Mouse (Mus musculus): ENCODE results near the gene En2.

En2 gene

DNA sequence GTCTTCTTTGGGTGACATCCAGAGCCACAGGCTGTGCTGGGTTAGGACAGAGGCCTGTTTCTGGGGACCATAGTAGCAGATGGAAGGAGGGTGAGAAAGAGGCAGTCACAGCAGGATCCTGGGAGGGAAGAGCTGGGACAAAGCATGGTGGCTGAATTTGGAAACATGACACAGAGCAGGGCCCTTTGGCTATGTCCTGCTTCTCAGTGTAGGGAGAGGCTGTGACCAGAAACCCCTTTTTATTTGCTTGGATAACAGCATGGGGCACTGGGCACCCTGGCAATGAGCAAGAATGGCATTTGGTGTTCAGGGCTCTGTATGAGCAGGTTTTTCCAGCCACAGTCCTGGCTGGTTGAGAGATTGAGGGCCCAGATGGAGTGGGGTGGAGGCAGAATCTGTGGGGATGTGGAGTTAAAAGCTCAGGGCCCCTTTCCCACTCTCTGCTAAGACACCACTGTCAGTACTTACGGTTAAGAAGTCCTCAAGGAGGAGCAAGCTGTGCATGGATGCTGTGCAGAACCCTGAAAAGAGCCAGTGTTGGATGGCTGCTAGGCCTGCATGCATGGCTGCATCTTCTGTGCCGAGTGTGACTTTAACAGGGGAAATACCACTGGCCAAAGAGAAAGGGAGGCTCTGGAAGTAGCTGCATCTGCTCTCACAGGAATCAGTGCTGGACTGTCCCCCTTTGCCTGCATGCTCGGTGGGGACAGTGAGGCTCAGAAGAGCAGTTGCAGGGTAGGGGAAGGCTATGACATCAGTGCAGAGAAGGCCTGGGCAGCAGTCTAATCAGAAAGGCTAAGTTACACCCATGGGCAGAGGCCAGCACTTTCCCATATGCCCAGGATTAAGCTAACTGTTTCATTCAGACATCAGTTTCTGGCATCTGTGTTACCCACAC is 26.0 kb downstream of the En2 start:
- no peak for DNase-seq

- no peak for DNase-seq
Observed at GRCm38 (mm10) chr5:28192099-28192454, 26.6 kb downstream of the En2 start.

DNA sequence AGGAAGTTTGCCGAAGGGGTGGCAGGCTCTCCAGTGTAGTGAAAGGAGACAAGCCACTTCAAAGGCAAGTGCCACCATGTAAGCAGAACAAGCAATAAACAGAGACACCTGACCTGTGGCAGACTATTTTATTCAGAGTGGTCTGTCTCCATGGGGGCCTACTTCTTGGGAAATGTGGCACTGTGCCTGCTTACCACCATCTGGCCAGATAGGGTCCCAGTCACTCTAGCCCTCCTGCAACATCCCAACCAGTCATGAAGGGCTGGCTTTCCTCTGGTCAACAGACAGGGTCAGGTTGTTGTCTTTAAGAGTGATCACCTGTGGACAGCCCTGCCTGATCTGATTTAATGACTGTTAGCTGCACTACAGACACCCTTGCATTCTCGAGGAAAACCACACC is 30.0 kb downstream of the En2 start:
- DNase-seq = no peak

DNA sequence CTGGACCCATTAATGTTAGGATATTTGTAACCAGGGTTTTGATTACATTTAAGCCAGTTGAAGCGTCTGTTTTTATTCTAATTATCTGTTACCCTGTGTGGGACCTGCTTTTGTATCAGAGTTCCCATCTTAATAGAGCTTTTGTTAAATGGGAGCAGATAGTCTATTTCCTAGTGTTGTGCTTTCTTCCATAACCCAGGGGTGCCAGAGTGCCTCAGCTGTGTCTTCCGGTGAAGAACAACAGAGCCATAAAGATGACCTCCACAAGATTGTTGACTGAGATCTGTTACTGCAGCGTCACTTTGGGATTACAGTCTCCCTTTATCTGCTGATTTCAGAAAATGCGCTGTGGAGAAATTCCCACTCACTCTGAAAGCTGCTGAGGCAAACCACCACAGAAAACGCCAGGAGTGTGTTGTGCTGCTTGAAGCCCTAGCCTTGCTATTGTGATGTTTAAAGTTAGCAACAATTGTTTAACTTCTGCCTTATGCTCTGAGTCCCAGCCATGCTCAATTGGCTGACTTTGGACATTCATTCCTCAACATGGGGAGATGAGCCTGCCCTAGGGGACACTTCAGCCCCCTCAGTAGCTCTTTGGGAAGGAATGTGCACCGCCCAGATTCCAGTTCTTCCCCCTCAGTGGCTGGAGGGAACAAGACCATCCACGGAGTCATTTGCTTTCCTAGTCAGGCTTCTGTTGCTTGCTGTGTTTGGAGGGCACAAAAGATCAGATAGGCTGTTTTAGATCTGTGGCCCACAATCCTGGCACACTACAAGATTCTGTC is 33.8 kb downstream of the En2 start:
- no peak for DNase-seq

DNA sequence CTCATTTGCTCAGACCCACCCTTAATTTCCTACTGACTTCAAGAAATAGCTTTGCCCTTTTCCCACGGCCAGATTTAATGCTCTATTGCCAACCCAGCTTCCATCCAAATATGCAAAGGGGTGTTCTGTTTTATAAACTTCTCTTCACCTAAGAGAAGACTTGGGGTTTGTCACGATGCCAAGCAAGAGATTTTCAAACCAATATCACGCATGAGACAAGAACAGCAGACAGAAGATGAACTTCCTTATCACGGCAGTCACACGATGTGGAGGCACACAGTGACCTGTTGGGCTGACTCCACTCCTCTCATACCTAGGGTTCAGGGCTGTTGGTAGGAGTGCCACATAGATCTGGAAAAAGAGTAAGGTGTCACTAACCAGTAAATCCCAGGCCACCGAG is 37.6 kb downstream of the En2 start:
- no peak for DNase-seq

DNA sequence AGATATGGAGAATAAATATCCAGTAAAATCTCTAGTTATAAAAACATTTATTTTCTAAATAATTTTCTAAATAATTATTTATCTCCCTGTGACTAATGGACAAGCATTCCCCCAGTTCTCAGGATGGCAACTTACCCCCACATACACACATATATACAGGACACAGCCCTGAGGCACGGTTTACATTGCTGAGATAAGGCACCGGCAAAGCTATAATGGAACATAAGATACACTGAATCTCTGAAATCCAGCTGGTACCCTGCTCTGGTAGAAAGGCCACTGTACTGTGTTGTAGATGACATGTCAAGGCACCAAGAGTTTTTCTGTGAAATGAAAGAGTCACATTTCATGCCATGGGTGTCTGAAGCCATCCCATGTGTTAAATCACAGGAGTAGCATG is 39.2 kb downstream of the En2 start:
- DNase-seq = no peak

DNA sequence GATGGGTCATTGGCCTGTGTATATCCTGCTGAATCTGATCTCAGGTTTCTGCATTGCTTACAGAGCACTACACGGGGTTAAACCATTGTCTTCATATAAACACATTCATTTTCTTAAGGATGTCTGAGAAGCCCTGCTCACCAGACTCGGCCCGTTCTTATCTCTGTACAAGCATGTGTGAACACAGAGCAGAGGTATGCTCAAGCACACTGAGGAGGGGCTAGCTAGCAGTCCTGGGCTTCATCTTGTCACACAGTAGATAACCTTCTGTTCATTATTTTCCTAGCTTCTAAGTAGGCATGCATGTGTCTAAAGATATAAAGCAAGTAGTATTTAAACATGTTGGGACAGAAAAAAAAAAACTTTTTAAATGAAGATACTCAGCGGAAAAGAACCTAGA is 41.0 kb downstream of the En2 start:
- no peak for DNase-seq

GRCm38 (mm10) chr5:28207043-28207442 is 41.5 kb downstream of the En2 start:
- no peak for DNase-seq

- DNase-seq = no peak
Observed at GRCm38 (mm10) chr5:28208726-28209520, 43.4 kb downstream of the En2 start.

GRCm38 (mm10) chr5:28209549-28210431 is 44.3 kb downstream of the En2 start:
- no peak for DNase-seq

GRCm38 (mm10) chr5:28210591-28211550 is 45.4 kb downstream of the En2 start:
- DNase-seq = no peak

GRCm38 (mm10) chr5:28211651-28212310 is 46.3 kb downstream of the En2 start:
- DNase-seq = no peak

DNA sequence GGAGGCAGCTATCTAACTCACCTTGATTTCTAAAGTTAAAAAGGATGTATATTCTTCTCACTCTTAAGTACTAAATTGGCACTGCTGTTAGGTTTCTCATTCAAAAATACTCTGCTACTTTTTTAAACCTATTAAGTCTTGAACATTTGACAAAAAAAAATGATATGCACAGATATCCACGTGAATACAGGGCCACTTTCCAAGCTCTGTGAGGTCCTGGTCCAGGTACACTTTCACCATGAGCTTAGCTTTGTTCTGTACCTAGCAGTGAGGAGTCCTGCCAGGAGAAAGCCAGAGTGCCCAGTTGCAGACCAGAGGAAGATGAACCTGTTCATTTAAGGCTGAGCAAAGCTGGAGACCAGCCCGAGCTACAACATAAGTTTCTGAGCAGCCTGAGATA is 47.9 kb downstream of the En2 start:
- no peak for DNase-seq

DNA sequence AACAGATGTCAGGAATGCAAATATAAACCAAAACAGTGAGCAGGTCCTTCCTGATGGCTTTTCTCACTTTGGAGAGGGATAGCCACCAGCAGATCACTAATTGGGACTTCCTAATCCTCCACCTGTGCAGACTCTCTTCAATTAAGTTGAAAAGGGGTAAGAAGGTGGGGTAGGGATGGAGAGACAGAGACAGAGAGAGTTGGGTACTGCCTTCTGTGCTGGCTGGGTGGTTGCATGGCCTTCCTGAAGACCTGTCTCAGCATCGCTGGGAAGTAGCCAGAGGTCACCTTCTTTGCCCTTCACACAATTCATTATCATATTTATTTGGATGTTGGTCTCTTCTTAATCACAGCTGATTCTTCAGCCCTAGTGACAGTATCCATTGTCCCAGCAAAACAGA is 54.1 kb downstream of the En2 start:
- no peak for DNase-seq
